Mouse (Mus musculus) heart, embryonic 14.5 days (tissue): ENCODE measurements at regions not wholly inside any gene's neighbourhood (a gene's known extent, or its start where the extent isn't known, plus 50 kb on each side); places are given as distances from the start of the nearest gene placed in this dataset.

Experiments
- ATAC-seq: fragments of 200-750 bp; cut with Nextera tagmentation; 2 replicates; pipeline ENCODE4 v1.8.0; 2017; ENCODE audit warnings: low read depth, moderate TSS enrichment; ENCODE audit not compliant: insufficient number of reproducible peaks, insufficient read depth, low FRiP score
- H3K27ac ChIP-seq, 2 experiments: fragments of 200-500 bp in 1 of 2; fragments of 300-500 bp in 1 of 2; sonication (generic) in 1 of 2; replicated peaks in 1 of 2; 2 replicates each; pipeline ENCODE4 v1.5.1; 2012 to 2014; ENCODE audit warnings: low read depth in 2 of 2, low read length in 2 of 2, control low read depth in 1 of 2, mild to moderate bottlenecking in 1 of 2, mixed read lengths in 1 of 2; ENCODE audit not compliant: control insufficient read depth in 1 of 2, insufficient read depth in 1 of 2
- H3K27me3 ChIP-seq: fragments of 300-500 bp; sonication (generic); 2 replicates; pipeline ENCODE4 v1.6.1; 2014; ENCODE audit warnings: mild to moderate bottlenecking, low read length, control low read depth; ENCODE audit not compliant: control insufficient read depth, insufficient read depth
- H3K36me3 ChIP-seq: fragments of 300-500 bp; sonication (generic); 2 replicates; pipeline ENCODE4 v1.6.1; 2014; ENCODE audit warnings: mild to moderate bottlenecking, control low read depth, low read length, mixed read lengths; ENCODE audit not compliant: control insufficient read depth, insufficient read depth
- H3K4me1 ChIP-seq, 2 experiments: fragments of 200-500 bp in 1 of 2; fragments of 300-500 bp in 1 of 2; sonication (generic) in 1 of 2; 2 replicates each; pipeline ENCODE4 v1.6.1; 2012 to 2014; ENCODE audit warnings: low read length in 2 of 2, control low read depth in 1 of 2, mixed read lengths in 1 of 2; ENCODE audit not compliant: control insufficient read depth in 2 of 2, insufficient read depth in 2 of 2
- H3K4me2 ChIP-seq: fragments of 300-500 bp; sonication (generic); 2 replicates; pipeline ENCODE4 v1.6.1; 2014; ENCODE audit warnings: mild to moderate bottlenecking, low read length
- H3K4me3 ChIP-seq, 2 experiments: fragments of 200-500 bp in 1 of 2; fragments of 300-500 bp in 1 of 2; sonication (generic) in 1 of 2; 2 replicates each; pipeline ENCODE4 v1.5.1; 2012 to 2014; ENCODE audit warnings: low read length in 2 of 2, mild to moderate bottlenecking in 2 of 2, control low read depth in 1 of 2, low read depth in 1 of 2, moderate library complexity in 1 of 2; ENCODE audit not compliant: control insufficient read depth in 1 of 2, insufficient read depth in 1 of 2
- H3K9ac ChIP-seq: fragments of 300-500 bp; sonication (generic); 2 replicates; pipeline ENCODE4 v1.6.1; 2014; ENCODE audit warnings: mild to moderate bottlenecking, low read length
- H3K9me3 ChIP-seq: fragments of 300-500 bp; sonication (generic); 2 replicates; pipeline ENCODE4 v1.6.1; 2016; ENCODE audit warnings: low read length, control low read depth; ENCODE audit not compliant: control insufficient read depth
- WGBS: fragments of 180-500 bp; shearing (Covaris S2); extraction: QIAGEN DNeasy Blood & Tissue Kit; methylation state at CpG from one replicate; pipeline ENCODE4 v1.1.7; 2014; 5-methylcytosine and 5-hydroxymethylcytosine counted together

- no peaks in the 10 kb centered on the region for H3K36me3 ChIP-seq
- ATAC-seq, result no peak
- 86% methylated on average over 2 of the region's 2 CpGs for WGBS
Measured at GRCm38 (mm10) chr6:35458250-35458649, 81.4 kb downstream of the Mtpn start.

GRCm38 (mm10) chr6:35445007-35445406, 94.7 kb downstream of the Mtpn start:
- H3K9ac ChIP-seq, result no peak overlapping the region
- WGBS, result 78% methylated on average over 1 of the region's 1 CpGs

More at GRCm38 (mm10) chr6:35458250-35458649, 81.4 kb downstream of the Mtpn start:
- Histone ChIP-seq H3K4me3 (no peak overlapping the region), H3K27me3 (no peaks in the 10 kb centered on the region), H3K9me3 (peaks cover 4% of the 10 kb centered on the region; the same call in 1 of the 2 replicates), H3K9ac (no peak overlapping the region), H3K4me2 (no peak overlapping the region), H3K4me1 (no peaks in the 10 kb centered on the region), H3K27ac (no peak overlapping the region)

GRCm38 (mm10) chr6:35426301-35426700, 100.4 kb upstream of the Fam180a start:
- WGBS, result 31% methylated on average over 3 of the region's 3 CpGs
- ATAC-seq, result peak; percentile 68
- H3K4me2 ChIP-seq, result no peak overlapping the region
- no peaks in the 10 kb centered on the region for H3K27me3 ChIP-seq
- H3K36me3 ChIP-seq, result no peaks in the 10 kb centered on the region
- H3K4me1 ChIP-seq, result peaks cover 4 to 9% of the 10 kb centered on the region in 2 experiments; a peak in 1 of 4 replicates
- H3K9ac ChIP-seq, result no peak overlapping the region
- no peaks in the 10 kb centered on the region for H3K9me3 ChIP-seq
- no peak overlapping the region for H3K4me3 ChIP-seq
- peak overlapping the region; percentile 58 to 60 for H3K27ac ChIP-seq

More at GRCm38 (mm10) chr6:35445007-35445406, 94.7 kb downstream of the Mtpn start:
- no peak overlapping the region for H3K4me3 ChIP-seq
- no peak overlapping the region for H3K27ac ChIP-seq
- no peaks in the 10 kb centered on the region for H3K36me3 ChIP-seq
- no peak for ATAC-seq
- no peaks in the 10 kb centered on the region for H3K4me1 ChIP-seq
- H3K9me3 ChIP-seq, result no peaks in the 10 kb centered on the region
- H3K4me2 ChIP-seq, result no peak overlapping the region
- H3K27me3 ChIP-seq, result no peaks in the 10 kb centered on the region

DNA sequence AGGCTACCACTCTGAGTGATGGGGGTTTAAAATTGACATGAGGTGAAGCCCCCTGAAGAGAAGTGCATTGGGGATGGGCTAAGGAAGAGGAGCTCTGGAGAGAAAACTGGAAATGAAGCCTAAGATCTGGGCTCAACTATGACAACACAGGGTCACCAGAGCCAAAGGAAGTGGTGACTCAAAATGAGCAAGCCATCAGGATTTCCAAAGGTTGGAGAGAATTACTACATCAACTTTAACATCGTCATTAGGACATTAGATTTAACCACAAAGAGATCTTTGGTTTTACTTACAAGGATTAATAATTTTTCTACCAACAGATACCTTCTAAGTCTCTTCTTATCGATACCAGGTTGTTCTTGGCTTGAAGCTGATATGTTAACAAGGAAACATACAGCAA, 98.6 kb upstream of the Fam180a start:
- H3K9me3 ChIP-seq, result peaks cover 5% of the 10 kb centered on the region; the same call in 1 of the 2 replicates
- H3K9ac ChIP-seq, result no peak overlapping the region
- H3K4me2 ChIP-seq, result no peak overlapping the region
- ATAC-seq, result no peak
- H3K27me3 ChIP-seq, result no peaks in the 10 kb centered on the region
- no peak overlapping the region for H3K27ac ChIP-seq
- WGBS, result 80% methylated on average over 2 of the region's 2 CpGs
- no peaks in the 10 kb centered on the region for H3K36me3 ChIP-seq
- no peak overlapping the region for H3K4me3 ChIP-seq
- peaks cover 4 to 9% of the 10 kb centered on the region in 2 experiments; a peak in 1 of 4 replicates for H3K4me1 ChIP-seq

DNA sequence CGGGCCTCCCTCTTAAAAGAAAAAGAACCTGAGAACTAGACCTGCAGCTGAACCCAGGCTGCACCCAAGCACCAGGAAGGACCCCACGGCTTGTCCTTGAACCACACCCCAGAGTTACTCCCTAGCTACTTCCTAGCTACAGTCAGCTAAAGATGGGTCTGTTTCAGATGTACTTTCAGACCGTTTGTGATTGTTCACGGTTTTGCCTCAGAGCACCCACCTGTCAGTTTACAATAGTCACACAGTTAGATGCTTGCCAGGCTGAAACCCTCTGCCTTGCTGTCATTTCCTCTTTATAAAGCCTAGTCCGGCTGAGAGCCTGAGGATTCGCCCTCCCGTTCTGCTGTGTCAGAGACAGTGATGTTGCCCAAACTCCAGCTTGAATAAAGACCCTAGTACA, 95.0 kb upstream of the Fam180a start:
- Histone ChIP-seq H3K27ac (no peak overlapping the region), H3K4me2 (no peak overlapping the region), H3K4me1 (peaks cover 0 to 3% of the 10 kb centered on the region in 2 experiments; a peak in 1 of 4 replicates), H3K36me3 (no peaks in the 10 kb centered on the region), H3K9ac (no peak overlapping the region), H3K9me3 (peaks cover 5% of the 10 kb centered on the region; the same call in 1 of the 2 replicates), H3K4me3 (no peak overlapping the region), H3K27me3 (no peaks in the 10 kb centered on the region)
- no peak for ATAC-seq
- 81% methylated on average over 7 of the region's 7 CpGs for WGBS

GRCm38 (mm10) chr6:35405044-35405443, 79.1 kb upstream of the Fam180a start:
- WGBS, result 32% methylated on average over 9 of the region's 9 CpGs
- no peak overlapping the region for H3K4me2 ChIP-seq

GRCm38 (mm10) chr6:35403341-35403910, 77.5 kb upstream of the Fam180a start:
- H3K4me1 ChIP-seq, result peaks cover 17 to 19% of the 10 kb centered on the region in 2 experiments
- H3K4me3 ChIP-seq, result no peak overlapping the region
- WGBS, result 52% methylated on average over 5 of the region's 5 CpGs
- H3K9ac ChIP-seq, result no peak overlapping the region
- H3K4me2 ChIP-seq, result no peak overlapping the region
- H3K27ac ChIP-seq, result no peak overlapping the region
- H3K27me3 ChIP-seq, result no peaks in the 10 kb centered on the region
- ATAC-seq, result no peak
- H3K9me3 ChIP-seq, result no peaks in the 10 kb centered on the region
- H3K36me3 ChIP-seq, result no peaks in the 10 kb centered on the region

More at GRCm38 (mm10) chr6:35405044-35405443, 79.1 kb upstream of the Fam180a start:
- ATAC-seq, result no peak
- Histone ChIP-seq H3K36me3 (no peaks in the 10 kb centered on the region), H3K27me3 (no peaks in the 10 kb centered on the region), H3K9ac (no peak overlapping the region), H3K4me1 (peaks cover 17 to 19% of the 10 kb centered on the region in 2 experiments), H3K9me3 (no peaks in the 10 kb centered on the region), H3K4me3 (no peak overlapping the region), H3K27ac (no peak overlapping the region)

- ATAC-seq, result no peak
- no peaks in the 10 kb centered on the region for H3K27me3 ChIP-seq
- H3K4me3 ChIP-seq, result no peak overlapping the region
- no peak overlapping the region for H3K27ac ChIP-seq
- H3K9ac ChIP-seq, result no peak overlapping the region
- H3K36me3 ChIP-seq, result no peaks in the 10 kb centered on the region
- 89% methylated on average over 8 of the region's 9 CpGs for WGBS
- H3K9me3 ChIP-seq, result no peaks in the 10 kb centered on the region
- no peak overlapping the region for H3K4me2 ChIP-seq
- H3K4me1 ChIP-seq, result no peaks in the 10 kb centered on the region
Measured at GRCm38 (mm10) chr6:35395726-35396125, 69.8 kb upstream of the Fam180a start.
